Mouse (Mus musculus) myocyte (in vitro differentiated cells): ENCODE results near the gene Ctdnep1. TPM values are rescaled to one million over a fixed set of nuclear protein-coding genes. Genes with fewer than 3 reads are reported as not detected.

Source experiments
- H3K27me3 ChIP-seq: one replicate; pipeline ENCODE4 v1.6.1; 2011; ENCODE audit not compliant: control insufficient read depth, insufficient read depth, insufficient read length
- H3K36me3 ChIP-seq: one replicate; pipeline ENCODE4 v1.6.1; 2011; ENCODE audit not compliant: control insufficient read depth, insufficient read depth
- H3K4me2 ChIP-seq: one replicate; pipeline ENCODE4 v1.6.1; 2011; ENCODE audit warnings: low read depth, control low read depth
- H3K4me3 ChIP-seq: one replicate; pipeline ENCODE4 v1.5.1; 2011; ENCODE audit warnings: mild to moderate bottlenecking, control low read depth, moderate library complexity
- H3K79me2 ChIP-seq: one replicate; pipeline ENCODE4 v1.6.1; 2011; ENCODE audit not compliant: control insufficient read depth, insufficient read depth
- H3ac ChIP-seq: one replicate; pipeline ENCODE4 v1.6.1; 2011; ENCODE audit not compliant: control insufficient read depth, insufficient read length
- CEBPB ChIP-seq: IDR thresholded peaks from 2 replicates; pipeline ENCODE4 v1.6.1; 2011; ENCODE audit warnings: mild to moderate bottlenecking, moderate library complexity; ENCODE audit not compliant: poor library complexity, insufficient read depth, severe bottlenecking
- MAX ChIP-seq: IDR thresholded peaks from one replicate; pipeline ENCODE4 v1.6.1; 2011; ENCODE audit warnings: low read depth, mild to moderate bottlenecking, control low read depth
- MYOG ChIP-seq, 3 experiments: IDR thresholded peaks; one replicate each; pipeline ENCODE4 v1.6.1; 2011; ENCODE audit warnings: control low read depth in 2 of 3, low read depth in 2 of 3, mild to moderate bottlenecking in 2 of 3; ENCODE audit not compliant: insufficient read length in 2 of 3, control insufficient read depth in 1 of 3, insufficient read depth in 1 of 3
- POLR2A ChIP-seq: IDR thresholded peaks from one replicate; pipeline ENCODE4 v1.6.1; 2011; ENCODE audit warnings: low read depth, mild to moderate bottlenecking, control low read depth, moderate library complexity; ENCODE audit not compliant: insufficient read length
- REST ChIP-seq: IDR thresholded peaks from one replicate; pipeline ENCODE4 v1.6.1; 2011; ENCODE audit warnings: mild to moderate bottlenecking, control low read depth, moderate library complexity; ENCODE audit not compliant: insufficient read depth, insufficient read length
- SRF ChIP-seq: IDR thresholded peaks from one replicate; pipeline ENCODE4 v1.6.1; 2011; ENCODE audit warnings: low read depth; ENCODE audit not compliant: control insufficient read depth, insufficient read length
- USF1 ChIP-seq: IDR thresholded peaks from one replicate; pipeline ENCODE4 v1.6.1; 2011; ENCODE audit warnings: low read depth, mild to moderate bottlenecking, control low read depth, moderate library complexity
- polyA plus RNA-seq: library from polyadenylated mRNA; unstranded; fragments of >200 nt; fragmentation: generic; extraction: Trizol; gene quantifications from one replicate; pipeline ENCODE4 v1.2.1, GENCODE M21; 2012; ENCODE audit warnings: missing spikeins

Ctdnep1 gene
- polyA plus RNA-seq, 1 experiment, result 146 TPM

DNA sequence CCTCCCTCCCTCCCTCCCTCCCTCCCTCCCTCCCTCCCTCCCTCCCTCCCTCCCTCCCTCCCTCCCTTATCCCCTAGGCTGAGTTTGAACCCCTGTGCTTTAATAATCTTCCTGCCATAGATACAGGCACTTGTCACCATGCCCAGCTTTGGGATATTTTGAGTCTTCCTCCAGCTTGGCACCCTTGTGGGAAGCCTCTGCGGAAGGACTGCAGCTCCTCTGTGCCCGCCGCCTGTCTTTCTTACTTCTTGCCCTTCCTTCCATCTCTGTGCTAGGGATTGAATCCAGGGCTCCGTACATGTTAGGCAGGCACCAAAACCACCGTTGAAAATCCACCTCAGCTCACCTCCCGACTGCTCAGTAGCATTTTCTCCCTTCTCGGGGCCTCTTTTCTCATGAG, 59.2 kb downstream of the Ctdnep1 start:
- TF ChIP-seq CEBPB, result no peak
- TF ChIP-seq MYOG (IDR thresholded peaks at IDR 0.05; ENCODE audit: control insufficient read depth in 1 of 3, insufficient read depth in 1 of 3, insufficient read length in 2 of 3, low read depth in 2 of 3), result no peak
- no peak for TF ChIP-seq REST
- no peak for TF ChIP-seq USF1
- no peak for TF ChIP-seq SRF
- no peak for TF ChIP-seq MAX
- TF ChIP-seq POLR2A, result no peak

More for the DNA sequence above, 59.2 kb downstream of the Ctdnep1 start:
- H3ac ChIP-seq, result no peak overlapping the region
- no peak overlapping the region for H3K4me3 ChIP-seq
- H3K27me3 ChIP-seq, result no peaks in the 10 kb centered on the region
- no peaks in the 10 kb centered on the region for H3K79me2 ChIP-seq
- peaks cover 10% of the 10 kb centered on the region for H3K36me3 ChIP-seq
- H3K4me2 ChIP-seq, result no peak overlapping the region

Other genes starting within 250 kb of the Ctdnep1 start
- gene Polr2a, start 222.5 kb upstream of the Ctdnep1 start, polyA plus RNA-seq, result 69.5 TPM
- gene Slc35g3, start 219.2 kb upstream of the Ctdnep1 start, polyA plus RNA-seq, result 0.26 TPM
- 9.4 TPM for gene Zbtb4, start 215.2 kb upstream of the Ctdnep1 start, polyA plus RNA-seq
- 95.3 TPM for gene Chrnb1, start 185.2 kb upstream of the Ctdnep1 start, polyA plus RNA-seq
- gene Fgf11, start 179.3 kb upstream of the Ctdnep1 start, polyA plus RNA-seq, result 17.5 TPM
- gene Tmem102, start 175.5 kb upstream of the Ctdnep1 start, polyA plus RNA-seq, result 0.61 TPM
- 0.02 TPM for gene Gm39566, start 165.9 kb upstream of the Ctdnep1 start, polyA plus RNA-seq
- gene Spem2, start 162.7 kb upstream of the Ctdnep1 start, polyA plus RNA-seq, result not detected
- 0.05 TPM for gene Spem1, start 159.0 kb upstream of the Ctdnep1 start, polyA plus RNA-seq
- gene Nlgn2, start 143.4 kb upstream of the Ctdnep1 start, polyA plus RNA-seq, result 12.8 TPM
- gene Tmem256, start 142.6 kb upstream of the Ctdnep1 start, polyA plus RNA-seq, result 259 TPM
- 91.9 TPM for gene Plscr3, start 134.8 kb upstream of the Ctdnep1 start, polyA plus RNA-seq
- gene Tnk1, start 122.4 kb upstream of the Ctdnep1 start, polyA plus RNA-seq, result not detected
- gene Tmem95, start 103.1 kb upstream of the Ctdnep1 start, polyA plus RNA-seq, result not detected
- 24.5 TPM for gene Kctd11, start 99.8 kb upstream of the Ctdnep1 start, polyA plus RNA-seq
- 1.4 TPM for gene Acap1, start 85.6 kb upstream of the Ctdnep1 start, polyA plus RNA-seq
- gene 2810408A11Rik, start 80.2 kb upstream of the Ctdnep1 start, polyA plus RNA-seq, result 3.0 TPM
- 42.2 TPM for gene Neurl4, start 80.1 kb upstream of the Ctdnep1 start, polyA plus RNA-seq
- gene Gps2, start 67.3 kb upstream of the Ctdnep1 start, polyA plus RNA-seq, result 38.0 TPM
- gene Eif5a, start 59.2 kb upstream of the Ctdnep1 start, polyA plus RNA-seq, result 1,243 TPM
- gene Ybx2, start 45.4 kb upstream of the Ctdnep1 start, polyA plus RNA-seq, result 0.12 TPM
- gene Slc2a4, start 33.0 kb upstream of the Ctdnep1 start, polyA plus RNA-seq, result 14.1 TPM
- not detected for gene Cldn7, start 16.4 kb upstream of the Ctdnep1 start, polyA plus RNA-seq
- gene Elp5, start 1.4 kb downstream of the Ctdnep1 start, polyA plus RNA-seq, result 91.5 TPM
- gene Gabarap, start 10.0 kb downstream of the Ctdnep1 start, polyA plus RNA-seq, result 530 TPM
- 58.6 TPM for gene Phf23, start 14.6 kb downstream of the Ctdnep1 start, polyA plus RNA-seq
- gene Dvl2, start 19.4 kb downstream of the Ctdnep1 start, polyA plus RNA-seq, result 24.3 TPM
- gene Acadvl, start 34.3 kb downstream of the Ctdnep1 start, polyA plus RNA-seq, result 130 TPM
- 26.8 TPM for gene Dlg4, start 35.8 kb downstream of the Ctdnep1 start, polyA plus RNA-seq
- gene Asgr1, start 72.9 kb downstream of the Ctdnep1 start, polyA plus RNA-seq, result 0.06 TPM
- 0.85 TPM for gene Asgr2, start 111.5 kb downstream of the Ctdnep1 start, polyA plus RNA-seq
- gene Mgl2, start 149.2 kb downstream of the Ctdnep1 start, polyA plus RNA-seq, result 1.2 TPM
- 0.13 TPM for gene Clec10a, start 175.0 kb downstream of the Ctdnep1 start, polyA plus RNA-seq
- 17.4 TPM for gene Slc16a11, start 231.6 kb downstream of the Ctdnep1 start, polyA plus RNA-seq
- 4.8 TPM for gene Slc16a13, start 239.9 kb downstream of the Ctdnep1 start, polyA plus RNA-seq
- 2.8 TPM for gene Bcl6b, start 248.6 kb downstream of the Ctdnep1 start, polyA plus RNA-seq